Mouse (Mus musculus) left cerebral cortex, postnatal 4 days (tissue): Measurements from ENCODE around the gene Cd200r3. TPM values are rescaled to one million over a fixed set of nuclear protein-coding genes. Genes with fewer than 3 reads are reported as not detected.

Source experiments
- DNase-seq: peaks from one replicate; pipeline ENCODE4 v3.0.0-alpha.2; 2022
- intact Hi-C: fragments of 180-260 bp; cut with DNase I; formaldehyde crosslinking; loops from one replicate; pipeline ENCODE4 v1.15.1; 2025
- total RNA-seq, 2 experiments: library from RNA; stranded (reverse); gene quantifications; 2 replicates each; pipeline ENCODE4 v1.2.3; 2021

Cd200r3 gene
- total RNA-seq, 2 experiments from 2014 or later: 0.26 to 0.78 TPM

DNA sequence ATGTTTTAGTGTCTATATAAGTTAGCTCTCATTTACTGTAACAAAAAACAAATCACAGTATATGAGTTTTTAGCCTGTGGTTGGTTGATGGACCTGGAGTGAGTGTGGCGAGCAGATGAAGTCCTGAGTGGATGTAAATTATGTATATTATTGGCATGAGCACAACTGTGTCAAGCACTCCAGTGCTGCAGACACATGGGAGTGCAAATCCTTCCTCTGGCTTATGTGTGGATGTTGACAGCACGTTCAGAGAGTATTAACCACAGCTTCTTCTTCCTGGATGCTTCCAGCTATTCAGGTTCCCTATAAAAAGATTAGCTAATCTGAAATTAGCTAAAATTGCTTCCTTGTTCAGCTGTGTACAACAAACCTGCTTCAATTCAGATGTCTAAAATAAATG lies 42.6 kb downstream of the Cd200r3 start:
- intact Hi-C loops: no loop called here
- DNase-seq: no peak

DNA sequence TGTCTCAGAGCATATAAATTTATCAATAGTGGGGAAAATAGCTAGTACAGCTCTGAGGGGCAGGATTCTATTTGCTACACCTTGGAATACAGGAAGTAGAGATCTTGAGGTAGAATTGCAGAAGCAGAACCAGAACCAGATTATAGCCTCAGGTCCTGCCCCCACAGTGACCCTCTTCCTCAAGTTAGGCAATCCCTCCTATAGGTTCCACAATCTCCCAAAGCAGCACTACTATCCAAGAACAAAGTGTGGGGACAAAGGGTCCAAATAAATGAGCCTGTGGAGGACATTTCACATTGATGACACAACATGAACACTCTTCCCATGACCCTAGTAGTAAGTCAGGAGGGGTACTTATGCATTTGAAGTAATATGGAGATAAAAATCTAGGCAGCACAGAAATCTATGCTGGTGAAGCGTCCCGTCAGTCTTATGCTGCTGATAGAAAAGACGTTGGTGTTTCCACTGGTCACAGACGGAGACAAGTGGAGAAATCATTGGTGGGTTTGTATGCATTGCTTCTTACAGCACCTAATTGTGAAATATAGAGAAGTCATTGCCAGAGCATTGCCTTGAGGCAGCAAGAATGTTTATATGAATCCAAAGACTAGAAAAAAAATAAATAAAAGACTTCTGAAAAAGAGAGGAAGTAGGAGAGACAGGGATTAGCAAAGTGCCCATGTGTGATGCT lies 45.3 kb downstream of the Cd200r3 start:
- intact Hi-C loops: no loop called here
- no peak for DNase-seq

DNA sequence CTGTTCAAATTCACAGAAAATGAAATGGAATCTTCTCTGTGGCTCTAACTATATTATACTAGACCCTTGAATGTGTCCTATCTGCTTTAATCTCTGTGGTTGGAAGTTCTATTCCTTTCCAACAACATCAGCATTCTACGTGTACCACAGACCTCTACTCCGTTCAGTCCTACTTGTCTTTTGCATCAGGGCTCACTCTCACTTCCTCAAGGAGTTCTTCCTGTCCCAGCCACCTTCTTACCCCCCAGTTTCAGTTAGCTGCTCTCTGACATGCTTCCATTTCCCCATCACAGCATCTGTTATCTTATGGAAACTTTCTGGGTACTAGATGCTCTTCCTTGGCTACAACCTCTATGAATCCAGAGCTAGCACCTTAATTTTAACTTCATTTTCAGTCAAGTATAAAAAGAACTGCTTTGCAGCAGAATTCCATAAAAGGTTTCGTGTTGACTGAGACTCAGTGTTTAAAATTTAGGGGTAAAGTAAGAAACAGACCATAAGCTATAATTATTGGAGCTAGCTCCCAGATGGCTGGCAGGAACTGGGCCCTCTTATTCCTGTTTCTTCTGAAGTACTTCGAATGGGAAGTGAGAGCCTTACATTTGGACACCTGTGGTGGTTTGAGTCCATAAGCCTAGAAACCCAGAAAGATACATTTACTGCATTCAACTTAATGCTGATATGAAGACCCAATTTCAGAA lies 50.0 kb downstream of the Cd200r3 start:
- intact Hi-C loops: no loop called here
- DNase-seq: no peak

DNA sequence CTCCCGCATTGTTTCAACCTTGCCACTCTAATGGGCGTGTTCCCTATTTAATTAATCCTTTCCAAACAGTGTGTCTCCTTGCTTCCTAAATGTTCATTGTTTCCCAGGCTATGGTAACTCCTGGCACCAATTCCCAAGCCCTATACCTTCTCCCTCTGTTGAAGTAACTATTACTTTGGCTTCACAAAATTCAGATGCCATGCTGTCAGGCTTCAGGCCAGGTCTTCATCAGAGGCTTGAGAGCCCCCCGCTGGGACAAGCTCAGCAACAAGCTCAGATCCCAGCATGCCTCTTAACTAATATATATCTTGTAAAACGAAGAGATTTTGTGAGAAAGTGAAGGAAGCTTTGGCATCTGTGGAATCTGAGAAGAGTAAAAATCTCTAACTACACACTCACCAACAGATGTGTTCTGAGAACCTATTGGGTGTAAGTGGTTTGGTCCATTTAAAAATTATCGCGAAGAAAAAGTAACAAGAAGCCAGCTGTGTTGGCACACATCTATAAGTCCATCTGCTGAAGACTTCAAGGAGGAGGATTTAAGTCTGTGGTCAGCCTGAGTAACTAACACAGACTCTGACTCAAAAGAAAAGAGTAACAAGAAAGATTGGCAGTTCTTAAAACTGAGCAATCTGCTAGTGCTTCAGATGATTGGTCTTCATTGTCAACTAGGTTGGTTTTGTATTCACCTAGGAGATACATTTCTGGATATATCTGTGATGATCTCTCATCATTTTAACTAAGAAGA lies 50.9 kb downstream of the Cd200r3 start:
- DNase-seq: peak; percentile 6
- intact Hi-C loops: no loop called here

DNA sequence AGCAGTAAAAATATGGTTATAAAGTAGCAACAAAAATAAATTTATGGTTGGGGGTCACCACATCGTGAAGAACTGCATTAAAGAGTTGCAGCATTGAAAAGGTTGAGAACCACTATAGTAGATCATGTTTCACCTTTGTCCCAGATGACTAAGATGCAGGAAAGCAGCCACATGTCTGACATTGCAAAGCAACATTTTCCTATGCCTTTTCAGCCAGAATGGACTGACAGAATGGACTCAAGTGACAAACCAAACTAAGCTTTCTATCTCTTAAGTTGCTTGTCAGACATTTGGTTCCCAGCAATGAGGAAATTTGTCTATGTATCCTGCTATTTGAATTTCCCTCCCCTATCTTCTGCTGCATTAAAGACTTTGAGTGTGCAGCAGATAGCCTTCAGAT lies 51.6 kb downstream of the Cd200r3 start:
- intact Hi-C loops: no loop called here
- no peak for DNase-seq

DNA sequence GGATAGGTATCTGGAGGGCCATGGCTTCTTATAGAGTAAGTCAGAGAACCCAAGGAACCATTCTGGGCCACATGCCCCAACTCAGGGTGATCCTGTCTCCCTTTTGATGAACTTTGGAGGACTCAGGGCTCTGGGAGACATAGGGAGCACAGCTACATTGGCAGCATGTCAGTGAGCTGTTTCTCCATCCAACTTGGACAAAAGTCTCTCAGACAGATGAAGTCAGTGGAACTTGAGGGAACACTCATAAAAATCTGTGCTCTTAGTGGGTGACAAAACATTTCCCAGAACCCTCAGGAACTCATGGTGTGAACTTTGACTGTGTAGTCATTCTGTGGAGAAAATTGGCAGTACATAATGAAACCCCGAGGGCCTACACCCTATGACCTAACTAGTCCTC lies 53.2 kb downstream of the Cd200r3 start:
- intact Hi-C loops: no loop called here
- DNase-seq: no peak

DNA sequence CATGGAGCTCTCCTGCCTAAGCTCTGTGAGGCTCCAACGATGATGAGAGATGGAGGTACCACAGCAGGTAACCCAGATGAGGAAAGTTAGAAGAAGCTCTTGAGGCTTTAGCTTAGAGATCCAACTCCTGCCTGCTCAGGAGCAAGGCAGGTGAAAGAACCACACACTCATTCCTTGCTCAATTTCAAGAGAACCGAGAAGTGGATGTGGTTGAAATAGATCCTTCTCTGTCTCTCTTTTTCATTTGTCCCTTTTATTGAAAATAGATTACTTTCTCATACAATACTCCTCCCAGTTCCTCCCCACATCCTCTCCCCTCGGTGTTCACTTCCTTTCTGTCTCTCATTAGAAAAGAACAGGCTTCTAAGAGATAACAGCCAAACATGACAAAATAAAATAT lies 56.1 kb downstream of the Cd200r3 start:
- no peak for DNase-seq
- intact Hi-C loops: no loop called here

DNA sequence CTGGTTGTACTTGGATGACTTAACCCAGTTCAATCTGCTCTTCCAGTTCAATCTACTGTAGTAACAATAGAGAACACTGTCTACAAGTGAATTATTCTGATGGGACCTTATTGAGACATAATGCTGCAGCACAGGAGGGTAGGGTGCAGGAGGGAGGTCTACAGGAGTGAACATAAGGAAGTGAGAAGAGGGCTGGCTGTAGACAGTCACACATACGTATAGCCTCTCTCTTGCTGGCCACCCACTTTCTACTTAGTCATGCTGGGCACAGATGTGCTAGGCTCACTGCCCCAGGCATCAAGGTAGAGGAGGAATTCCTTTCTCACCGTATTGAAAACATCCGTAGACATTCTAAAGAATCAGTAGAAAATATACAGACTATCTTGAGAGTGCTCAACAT lies 61.0 kb downstream of the Cd200r3 start:
- intact Hi-C loops: no loop called here
- no peak for DNase-seq

DNA sequence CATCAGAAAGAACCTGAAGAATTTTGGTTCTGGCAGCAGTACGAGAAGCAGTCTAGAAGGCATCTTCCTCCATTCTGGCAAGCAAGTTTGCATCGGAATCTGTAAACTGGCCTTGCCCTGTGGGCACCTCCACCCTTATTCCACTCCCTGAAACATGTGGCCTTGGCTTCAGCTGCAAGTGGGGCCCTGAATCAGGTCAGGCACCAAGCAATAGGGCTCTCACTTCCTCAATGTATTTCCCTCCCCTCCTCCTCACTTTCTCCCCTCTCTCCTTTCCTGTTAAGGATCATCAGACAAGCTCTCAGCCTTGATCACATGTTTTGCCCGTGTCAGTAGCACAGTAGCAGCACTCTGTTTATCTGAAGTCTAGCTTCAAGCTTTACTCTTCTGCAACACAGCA lies 61.8 kb downstream of the Cd200r3 start:
- no peak for DNase-seq
- intact Hi-C loops: no loop called here

DNA sequence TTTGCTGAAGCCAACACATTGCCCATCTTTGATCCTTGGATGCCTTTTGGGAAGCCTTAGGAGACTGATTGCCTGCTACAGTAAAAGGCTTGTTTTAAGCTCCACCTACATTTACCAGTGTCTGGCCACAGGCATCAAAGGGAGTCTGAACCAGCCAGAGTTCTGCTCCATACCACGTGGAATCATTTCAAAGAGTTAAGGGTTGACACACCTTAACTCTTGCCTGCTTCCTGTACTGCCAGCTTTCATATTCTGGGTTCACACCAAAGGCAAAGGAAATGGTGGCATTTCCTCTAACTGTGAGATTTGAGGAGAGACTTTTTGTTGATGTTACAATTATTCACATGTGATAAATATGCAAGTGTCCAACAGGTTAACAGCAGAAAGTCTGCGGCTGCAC lies 63.5 kb downstream of the Cd200r3 start:
- no peak for DNase-seq

DNA sequence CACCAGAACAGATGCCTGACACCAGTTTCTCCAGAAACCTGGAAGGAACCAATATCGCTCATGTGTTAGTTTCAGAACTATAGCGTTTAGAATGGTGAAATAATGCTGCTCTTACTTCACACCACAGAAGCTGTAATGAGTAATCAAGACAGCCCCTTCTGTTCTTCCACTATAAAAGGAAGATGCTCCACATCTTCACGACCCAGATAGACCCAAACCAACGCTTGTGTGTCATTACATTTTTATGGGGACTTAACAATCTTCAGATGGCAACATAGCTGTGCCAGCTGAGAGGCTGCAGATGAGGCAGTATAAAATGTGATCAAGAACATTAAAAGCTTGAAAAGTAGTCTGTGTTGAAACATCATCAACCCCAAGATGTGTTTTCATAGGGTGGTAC lies 64.3 kb downstream of the Cd200r3 start:
- intact Hi-C loops: no loop called here
- no peak for DNase-seq

More for the DNA sequence above, 63.5 kb downstream of the Cd200r3 start:
- intact Hi-C loops: no loop called here

DNA sequence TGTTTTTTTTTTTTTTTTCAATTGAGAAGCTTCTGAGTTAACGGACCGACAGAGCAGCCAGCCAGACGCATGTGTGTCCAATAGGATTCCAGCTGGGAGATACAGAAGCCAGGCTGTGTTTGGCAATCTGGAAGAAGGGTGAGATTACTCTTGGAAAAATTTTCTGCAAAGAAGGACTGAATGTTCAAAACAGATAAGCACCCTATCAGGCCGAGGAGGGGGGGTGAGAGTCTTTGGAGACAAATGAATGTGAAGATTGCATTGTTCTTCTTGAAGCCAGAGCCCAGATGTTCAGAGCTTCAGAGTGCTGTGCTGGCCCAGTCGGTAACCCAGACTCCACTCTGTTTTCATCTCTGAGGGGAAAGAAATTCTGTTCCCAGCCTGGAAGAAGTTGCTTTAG lies 66.2 kb downstream of the Cd200r3 start:
- no peak for DNase-seq
- intact Hi-C loops: no loop called here

DNA sequence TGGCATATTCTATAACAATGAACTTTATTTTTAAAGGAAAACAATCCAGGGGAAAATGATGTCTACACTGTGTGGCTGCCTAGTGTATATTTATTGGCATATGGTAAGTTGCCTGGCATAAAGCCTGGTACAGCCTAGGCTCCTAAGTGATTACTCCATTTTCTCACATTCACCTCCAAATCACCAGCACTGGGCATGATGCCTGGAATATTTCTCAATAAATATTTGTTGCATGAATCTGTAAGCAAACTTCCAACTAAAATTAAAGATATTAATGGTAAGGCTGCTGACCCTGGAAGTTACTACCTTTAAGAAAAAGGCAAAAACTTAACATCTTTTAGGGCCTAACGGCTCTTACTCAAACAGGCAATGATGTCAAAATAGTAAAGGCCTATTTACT lies 72.1 kb downstream of the Cd200r3 start:
- no peak for DNase-seq
- intact Hi-C loops: no loop called here

DNA sequence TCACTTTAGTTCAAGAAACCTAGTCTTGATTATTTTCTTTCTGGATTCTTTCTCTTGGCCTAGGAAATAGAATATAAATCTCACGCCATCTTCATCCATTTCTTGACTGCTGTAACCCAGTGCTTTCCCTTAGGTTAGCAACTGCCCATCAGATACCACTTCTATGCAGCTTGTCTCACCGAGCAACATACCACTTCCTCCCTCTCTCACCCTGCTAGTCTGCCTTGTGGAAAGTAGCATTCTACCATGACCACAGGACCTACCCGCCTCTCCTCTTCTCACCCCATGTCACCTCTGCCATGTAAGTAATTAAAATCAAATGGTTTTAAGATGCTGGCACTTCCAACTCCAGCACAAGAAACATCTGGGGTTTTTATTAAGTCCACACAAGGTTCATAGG lies 73.0 kb downstream of the Cd200r3 start:
- no peak for DNase-seq
- intact Hi-C loops: no loop called here

DNA sequence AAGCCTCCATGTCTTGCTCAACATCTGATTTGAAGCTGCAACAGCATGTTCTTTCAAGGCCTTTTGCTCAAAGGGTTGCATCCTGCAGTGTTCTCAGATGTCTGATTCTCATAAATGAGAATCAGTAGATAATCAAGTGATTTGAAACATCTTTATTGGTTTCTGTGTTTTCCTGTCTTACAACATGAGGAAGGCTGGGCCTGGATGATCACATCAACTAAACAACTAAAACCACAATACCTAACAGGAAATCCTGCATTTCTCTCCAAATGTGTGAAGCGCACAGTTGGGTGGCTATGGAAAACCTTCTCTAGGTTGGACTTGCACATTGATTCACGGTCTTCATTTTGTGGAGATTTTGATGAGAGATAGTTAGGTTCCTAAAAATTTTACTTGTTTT lies 75.4 kb downstream of the Cd200r3 start:
- no peak for DNase-seq
- intact Hi-C loops: no loop called here

DNA sequence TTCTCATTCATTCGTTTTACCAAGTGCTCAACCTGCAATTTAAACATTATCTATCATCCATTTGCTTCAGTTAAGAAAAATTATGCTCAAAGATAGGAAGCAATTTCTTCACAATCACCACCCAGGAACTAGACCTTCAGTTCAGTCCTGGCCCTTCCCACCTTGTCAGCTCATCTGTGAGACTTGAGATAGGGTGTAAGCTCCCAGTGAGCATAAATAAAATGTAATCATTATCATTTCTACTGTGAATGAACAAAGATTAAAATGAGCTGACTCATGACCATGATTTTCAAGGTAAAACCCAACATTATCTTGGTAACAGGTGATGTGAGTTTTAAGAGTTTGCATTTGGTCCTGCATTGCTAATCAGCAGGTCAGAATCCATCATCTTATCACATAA lies 76.6 kb downstream of the Cd200r3 start:
- DNase-seq: no peak
- intact Hi-C loops: no loop called here

DNA sequence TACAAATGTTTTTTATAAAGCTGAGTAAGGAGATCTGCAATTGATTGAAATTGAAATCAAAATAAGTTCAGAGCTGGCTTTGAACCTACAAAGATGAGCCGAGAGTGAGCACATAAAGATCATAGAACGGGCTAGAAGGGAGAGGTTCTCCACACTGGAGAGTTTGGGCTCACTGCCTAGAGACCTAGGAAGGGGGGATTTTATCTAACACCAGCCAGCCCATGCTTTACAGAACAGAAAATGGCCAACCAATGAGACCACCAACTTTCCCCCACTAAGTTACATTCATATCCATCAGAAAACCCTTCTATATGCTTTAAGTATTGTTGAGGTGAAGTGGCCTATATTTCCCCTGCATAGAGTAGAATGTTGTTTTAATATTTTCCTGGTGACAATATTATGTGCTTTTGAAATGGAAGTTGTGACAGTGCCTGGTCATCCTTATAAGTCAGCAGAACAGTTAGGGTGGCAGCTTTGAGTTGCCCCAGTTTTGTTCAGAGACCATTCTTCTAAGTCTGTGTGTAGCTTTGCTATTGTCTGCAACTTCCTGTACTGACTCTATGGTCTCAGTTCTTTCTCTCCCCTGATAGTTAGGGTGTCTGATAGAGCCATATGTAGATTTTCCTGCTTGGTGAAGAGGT lies 77.3 kb downstream of the Cd200r3 start:
- intact Hi-C loops: no loop called here
- no peak for DNase-seq

DNA sequence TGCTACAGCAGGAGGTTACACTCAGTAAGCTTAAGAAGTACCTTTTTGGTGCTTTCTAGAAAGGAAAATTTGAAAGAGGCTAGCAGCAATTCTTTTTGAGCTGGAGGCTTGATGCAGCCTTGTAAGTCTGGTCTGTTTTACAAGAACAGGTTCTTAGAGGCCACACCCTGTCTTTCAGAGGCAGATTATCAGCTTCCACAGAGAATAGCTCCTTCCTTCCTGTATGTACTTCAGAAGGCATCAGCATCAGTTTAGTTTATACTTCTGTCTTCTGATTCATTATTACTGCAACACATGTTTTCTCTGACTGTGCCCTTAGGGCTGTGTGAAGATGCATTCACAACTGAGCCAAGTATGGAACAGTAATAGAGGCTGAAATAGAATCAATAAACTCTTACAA lies 78.0 kb downstream of the Cd200r3 start:
- DNase-seq: no peak
- intact Hi-C loops: no loop called here

DNA sequence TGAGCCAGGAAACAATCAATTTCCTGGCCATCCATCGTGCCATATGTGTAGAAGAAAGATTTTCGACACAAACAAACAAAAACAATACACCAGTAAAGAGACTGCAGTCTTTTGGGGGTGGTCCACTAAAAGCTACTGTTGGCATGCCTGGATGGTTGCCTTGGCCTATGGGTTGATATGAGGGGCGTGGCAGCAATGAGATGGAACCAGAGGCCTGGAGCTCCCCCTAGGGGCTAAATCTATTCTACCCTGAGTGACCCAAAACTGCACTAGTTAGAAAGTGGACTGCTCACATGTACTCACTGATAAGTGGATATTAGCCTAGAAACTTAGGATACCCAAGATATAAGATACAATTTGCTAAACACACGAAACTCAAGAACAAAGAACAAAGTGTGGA lies 80.4 kb downstream of the Cd200r3 start:
- intact Hi-C loops: no loop called here
- DNase-seq: peak; percentile 17

DNA sequence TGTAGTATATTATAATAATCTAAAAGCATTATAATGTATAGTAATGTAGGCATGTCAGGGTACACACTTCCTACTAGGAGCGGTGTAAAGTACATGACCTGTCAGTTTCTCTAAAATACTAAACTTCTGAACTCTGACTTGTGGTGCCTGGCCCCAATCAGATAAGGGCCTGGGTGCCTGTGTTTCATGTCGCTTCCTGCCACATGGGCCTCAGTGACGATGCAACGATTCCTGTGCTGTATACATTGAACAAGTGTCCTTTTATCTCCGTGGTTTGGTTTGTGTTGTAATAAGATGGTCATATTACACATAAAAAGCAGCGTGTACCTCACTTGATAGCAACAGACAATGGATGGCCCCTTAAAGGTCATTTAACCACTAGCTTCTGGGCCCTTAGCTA lies 81.8 kb downstream of the Cd200r3 start:
- no peak for DNase-seq
- intact Hi-C loops: no loop called here

DNA sequence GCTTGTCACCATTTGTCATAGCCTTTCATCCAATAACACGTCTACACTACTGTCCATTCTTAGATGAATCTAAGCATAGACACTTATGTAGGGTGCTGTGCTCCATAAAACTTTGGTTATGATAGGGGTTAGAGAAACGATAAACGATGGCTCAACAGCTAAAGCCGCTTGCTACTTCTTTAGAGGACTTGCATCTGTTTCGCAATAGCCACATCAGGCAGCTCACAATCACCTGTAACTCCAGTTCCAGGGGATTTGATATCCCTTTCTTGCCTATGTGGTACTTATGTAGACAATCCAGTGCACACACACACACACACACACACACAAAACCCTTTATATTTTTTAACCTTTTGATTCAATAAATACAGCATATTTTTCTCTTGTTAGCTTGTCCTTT lies 85.6 kb downstream of the Cd200r3 start:
- DNase-seq: no peak
- intact Hi-C loops: no loop called here

DNA sequence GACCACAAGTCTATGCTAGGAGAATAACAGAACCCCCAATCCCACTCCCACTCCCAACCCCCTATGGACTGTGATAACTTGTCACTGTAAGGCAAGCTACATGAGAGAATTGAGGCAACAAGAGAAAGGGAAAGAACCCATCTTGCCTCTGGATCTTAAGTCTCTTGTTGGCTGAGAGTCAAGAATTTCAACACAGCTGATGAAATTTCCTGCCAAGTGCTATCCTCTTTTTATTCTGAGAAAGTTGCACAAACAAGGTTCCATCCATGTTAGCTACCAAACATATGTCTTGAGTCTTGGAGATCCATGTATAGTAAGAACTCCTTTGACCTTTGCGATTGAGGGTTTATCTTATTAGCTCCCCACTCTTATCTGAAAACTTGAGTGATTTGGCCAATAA lies 86.0 kb downstream of the Cd200r3 start:
- intact Hi-C loops: no loop called here
- no peak for DNase-seq
